Mouse (Mus musculus) cortical plate, adult 2 months (tissue): ENCODE data around the gene Myl4.

ENCODE experiments used
- CTCF ChIP-seq: fragments of 200-500 bp; IDR thresholded peaks from 2 replicates; pipeline ENCODE4 v1.5.1; 2011; ENCODE audit warnings: mild to moderate bottlenecking, control low read depth, low read length; ENCODE audit not compliant: insufficient read depth; ENCODE audit errors: extremely low read depth
- POLR2A ChIP-seq: fragments of 200-500 bp; IDR thresholded peaks from 2 replicates; pipeline ENCODE4 v1.6.1; 2011; ENCODE audit warnings: mild to moderate bottlenecking, low read length, control low read depth; ENCODE audit not compliant: insufficient read depth; ENCODE audit errors: extremely low read depth

DNA sequence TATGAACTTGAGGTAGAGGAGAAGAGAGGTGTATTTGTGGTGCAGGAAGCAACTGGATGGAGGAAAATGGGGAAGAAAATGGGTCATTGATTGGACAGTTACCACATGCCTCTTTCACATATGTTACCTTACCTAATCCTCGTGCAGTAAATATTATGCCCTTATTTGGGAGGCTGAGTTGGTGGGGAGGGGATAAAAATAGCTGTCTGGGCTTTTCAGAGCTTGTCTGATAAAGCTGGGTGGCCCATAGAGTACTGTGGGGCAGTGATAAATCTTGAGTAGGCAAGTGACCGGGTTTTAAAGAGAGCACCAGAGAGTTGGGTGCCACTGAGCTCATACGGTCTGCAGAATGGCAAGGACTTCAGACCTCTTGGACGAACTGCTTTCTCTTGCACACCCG, 65.7 kb downstream of the Myl4 start:
- TF ChIP-seq CTCF (no peak), POLR2A (no peak)
